Mouse (Mus musculus) spleen, adult 2 months (tissue): ENCODE data around the gene Dmp1.

Experiments
- CTCF ChIP-seq: fragments of 200-500 bp; IDR thresholded peaks from 2 replicates; pipeline ENCODE4 v1.5.1; 2011; ENCODE audit warnings: mild to moderate bottlenecking, inconsistent platforms; ENCODE audit not compliant: insufficient read depth, insufficient read length, insufficient replicate concordance; ENCODE audit errors: extremely low read depth
- POLR2A ChIP-seq: fragments of 200-500 bp; IDR thresholded peaks from 2 replicates; pipeline ENCODE4 v1.6.1; 2011; ENCODE audit warnings: low read depth, low read length, inconsistent platforms

DNA sequence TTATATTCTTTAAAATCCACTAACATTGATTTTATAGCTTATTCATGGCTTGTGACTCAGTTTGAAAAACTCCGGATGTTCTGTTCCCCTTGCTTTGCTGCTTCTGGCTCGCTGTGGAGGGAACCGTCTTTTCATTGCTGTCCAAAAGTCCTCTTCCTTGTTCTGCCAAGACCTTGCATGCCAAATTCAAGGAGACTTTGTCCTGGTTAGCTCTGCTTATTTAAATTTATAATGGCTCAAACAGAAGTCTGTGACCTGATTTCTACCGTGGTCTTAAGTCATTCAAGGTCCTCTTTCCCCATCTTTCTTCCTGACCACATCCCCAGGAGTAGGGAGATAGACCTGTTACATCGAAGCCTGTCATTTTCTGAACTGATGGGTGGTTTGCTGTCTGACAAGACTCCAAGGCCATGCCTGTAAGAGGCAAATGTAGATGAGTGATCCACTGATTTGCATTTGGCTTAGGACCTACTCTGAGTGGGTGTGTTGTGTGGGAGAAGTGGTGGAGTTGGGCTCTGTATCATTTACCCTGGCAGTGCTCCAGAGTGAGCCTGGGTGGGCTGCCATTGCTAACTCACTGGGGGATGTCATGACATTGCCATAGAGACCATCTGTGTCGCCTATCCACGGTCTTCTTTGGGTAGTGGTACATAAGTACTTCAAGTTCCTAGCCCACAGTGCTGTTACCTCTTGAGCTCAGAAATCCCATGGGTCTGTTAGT is 43.9 kb upstream of the Dmp1 start:
- no peak for TF ChIP-seq CTCF
- TF ChIP-seq POLR2A = no peak
